Mouse (Mus musculus): ENCODE measurements around the gene Phc2.

The Phc2 gene

DNA sequence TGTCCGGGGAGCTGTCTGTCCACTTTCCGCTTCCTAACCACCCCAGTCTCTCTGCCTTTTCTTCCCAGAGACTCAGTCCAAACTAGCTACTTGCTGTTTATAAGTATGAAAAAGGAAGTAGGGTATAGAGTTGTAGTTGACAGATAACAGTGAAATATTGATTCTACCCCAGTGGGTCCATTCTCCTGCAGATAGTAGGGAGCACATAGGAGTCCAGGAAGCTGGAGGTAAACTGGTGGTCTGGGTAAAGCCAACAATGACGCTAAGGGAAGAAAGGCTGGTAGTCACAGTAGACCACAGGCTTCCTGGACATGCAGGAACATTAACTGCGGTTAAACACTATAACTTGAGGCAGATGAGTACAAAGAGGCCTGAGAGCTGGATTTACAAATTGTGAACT lies 36.7 kb downstream of the Phc2 start:
- no peak for DNase-seq (ENCODE audit: low read depth, low spot score)

DNA sequence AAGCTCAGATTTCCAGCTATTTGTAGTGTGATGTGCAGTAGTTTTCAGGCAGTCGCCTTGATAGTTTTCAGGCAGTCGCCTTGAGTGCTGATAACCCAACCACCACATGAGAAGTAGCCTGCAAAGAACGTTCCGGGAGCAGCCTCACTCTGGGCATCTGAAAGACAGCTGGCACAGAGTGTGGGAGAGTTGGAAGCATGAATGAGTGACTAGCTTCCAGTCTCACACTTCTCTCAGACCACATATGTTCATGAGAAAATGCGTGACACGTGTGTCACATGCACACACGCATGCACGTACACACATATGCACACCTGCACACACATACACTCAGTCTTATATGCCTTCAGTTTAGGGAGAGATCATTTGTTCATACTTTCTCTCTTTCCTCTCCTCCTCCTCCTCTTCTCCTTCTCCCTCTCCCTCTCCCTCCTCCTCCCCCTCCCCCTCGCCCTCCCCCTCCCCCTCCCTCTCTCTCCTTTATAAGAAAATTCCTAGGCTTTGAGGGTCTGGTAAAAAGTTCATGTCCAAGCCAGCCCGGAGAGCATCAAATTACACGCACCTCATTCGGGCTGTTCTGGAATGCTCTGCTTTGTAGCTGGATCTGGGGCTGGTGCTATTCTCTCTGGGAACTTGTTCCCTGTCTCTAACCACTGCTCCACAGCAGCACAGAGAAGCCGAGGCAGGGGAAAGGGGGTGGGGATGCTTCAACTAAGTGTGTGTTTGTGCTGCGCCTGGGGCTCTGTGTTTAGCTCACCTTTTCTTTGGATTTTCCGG lies 37.8 kb downstream of the Phc2 start:
- DNase-seq (ENCODE audit: low read depth, low spot score) = no peak

DNA sequence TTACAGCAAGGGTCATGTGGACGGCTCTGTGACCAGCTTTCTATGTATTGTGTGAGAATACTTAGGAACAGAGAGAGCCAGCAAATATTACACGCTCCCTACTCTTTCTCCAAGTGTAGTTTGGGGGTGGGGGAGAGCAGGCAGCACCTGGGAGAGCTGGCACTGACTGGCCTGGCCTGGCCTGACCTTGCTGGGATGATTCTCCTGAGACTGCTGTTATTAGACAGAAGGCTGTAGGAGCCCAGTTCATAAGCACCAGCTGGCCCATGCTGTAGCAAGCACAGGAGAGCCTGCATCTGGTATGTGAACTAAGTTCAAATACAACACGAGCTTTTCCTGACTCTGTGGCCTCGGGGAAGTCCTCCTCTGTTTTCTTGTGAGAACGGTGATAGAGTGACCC lies 38.7 kb downstream of the Phc2 start:
- no peak for DNase-seq (ENCODE audit: low read depth, low spot score)

DNA sequence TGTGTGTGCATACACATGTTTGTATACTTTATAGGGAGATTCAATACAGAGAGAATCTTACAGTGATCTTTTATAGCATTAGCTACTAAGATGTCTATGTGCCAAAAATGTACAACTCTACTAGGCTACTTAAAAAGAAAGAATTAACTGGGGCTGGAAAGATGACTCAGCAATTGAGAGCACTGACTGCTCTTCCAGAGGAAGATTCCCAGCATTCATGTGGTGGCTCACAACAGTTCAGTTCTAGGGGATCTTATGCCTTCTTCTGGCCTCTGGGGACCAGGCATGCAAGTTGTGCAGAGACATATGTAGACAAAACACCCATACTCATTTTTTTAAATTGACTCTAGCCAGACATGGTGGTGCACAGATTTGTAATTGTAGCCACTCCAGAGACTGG lies 39.8 kb downstream of the Phc2 start:
- DNase-seq (ENCODE audit: low read depth, low spot score) = no peak

DNA sequence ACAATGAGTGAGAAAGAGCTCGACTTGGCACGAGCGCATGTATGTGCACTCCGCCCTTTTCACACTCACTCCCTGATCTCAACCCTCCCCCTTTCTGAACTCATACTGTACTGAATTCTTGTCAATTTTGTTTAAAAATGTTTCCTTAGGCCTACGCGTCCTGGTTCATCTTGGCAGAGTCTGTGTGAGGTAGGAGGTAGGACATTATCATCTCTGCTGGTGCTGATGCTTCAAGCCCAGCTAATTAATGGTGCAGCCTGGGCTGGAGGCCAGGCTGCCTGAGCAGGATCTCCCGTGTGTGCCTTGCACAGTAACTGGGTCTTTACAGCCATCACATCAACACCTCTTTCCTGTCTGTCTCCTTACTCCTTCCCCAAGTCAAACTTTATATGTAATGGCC lies 40.6 kb downstream of the Phc2 start:
- DNase-seq (ENCODE audit: low read depth, low spot score) = no peak

DNA sequence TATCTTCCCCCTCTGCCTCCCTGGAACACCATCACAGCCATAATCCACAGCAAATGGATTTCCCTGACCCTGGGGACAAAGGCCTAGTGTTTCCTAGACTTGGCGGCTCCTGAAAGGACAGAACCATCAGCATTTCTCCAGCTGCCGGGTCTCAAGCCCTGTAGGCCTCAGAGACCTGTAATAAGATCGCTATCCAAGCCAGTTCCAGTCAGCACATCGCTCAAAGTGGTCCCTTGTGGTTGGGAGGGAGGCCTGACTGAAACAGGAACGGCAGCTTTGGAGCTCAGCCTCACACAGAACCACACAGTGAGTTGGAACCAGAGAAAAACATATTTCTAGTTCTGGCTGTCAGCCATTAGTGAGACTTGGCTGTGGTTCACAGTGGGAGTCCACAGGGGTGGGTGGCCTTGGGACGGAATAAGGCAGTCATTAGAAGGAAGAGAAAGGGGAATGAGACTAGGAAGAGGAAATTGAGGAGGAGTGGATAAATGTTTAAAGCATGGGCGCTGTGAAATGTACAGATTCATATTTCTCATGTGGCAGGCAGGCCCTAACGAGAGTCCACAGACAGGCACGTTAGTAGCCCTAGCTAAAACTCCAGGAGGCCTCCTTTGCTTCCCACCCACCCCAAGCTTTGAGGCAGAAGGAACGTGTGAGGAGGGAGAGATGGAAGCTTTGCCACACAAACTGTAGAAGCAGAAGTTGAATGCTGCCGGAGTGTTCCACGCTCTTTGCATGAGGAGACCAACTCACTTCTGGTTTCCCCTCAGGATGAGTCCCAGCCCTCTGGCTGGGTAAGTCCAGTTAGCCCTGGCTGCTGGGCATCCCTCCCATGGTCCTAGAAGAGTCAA lies 43.7 kb downstream of the Phc2 start:
- DNase-seq (ENCODE audit: low read depth, low spot score) = no peak

DNA sequence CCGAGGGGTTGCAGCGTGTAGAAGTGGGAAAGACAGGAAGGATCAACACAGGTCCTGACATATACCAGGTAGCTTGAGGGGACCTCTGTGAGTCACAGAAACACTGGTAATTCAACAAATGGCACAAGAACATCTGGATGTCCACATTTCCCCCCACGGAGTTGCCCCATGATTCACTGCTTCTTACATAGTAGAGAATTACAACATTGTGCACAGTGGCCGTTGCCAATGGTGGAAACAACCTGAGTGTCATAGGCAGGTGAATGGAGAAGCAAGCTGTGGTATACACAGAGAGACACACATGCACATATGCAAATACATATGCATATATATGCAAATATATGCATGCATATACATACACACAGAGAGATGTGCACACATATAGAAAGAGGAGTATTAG lies 45.4 kb downstream of the Phc2 start:
- no peak for DNase-seq (ENCODE audit: low read depth, low spot score)

DNA sequence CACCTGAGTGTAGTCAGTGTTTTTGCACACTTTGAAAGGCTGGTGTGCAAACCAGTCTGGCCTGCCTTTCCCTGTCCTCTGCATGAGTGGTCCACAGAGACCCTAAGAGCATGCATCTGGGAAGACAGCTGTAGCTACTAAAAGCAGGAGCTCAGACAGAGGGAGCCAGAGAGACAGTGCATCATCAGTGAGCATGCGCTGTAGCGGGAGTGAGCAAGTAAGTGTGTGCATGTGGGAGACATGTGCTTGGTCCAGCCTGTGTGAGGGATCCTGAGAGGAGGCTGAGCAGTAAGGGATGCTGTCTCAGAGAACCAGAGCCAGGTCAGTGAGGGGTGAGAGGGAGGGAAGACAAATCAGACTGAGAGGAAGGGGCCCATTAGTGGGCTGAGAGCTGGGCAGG lies 46.0 kb downstream of the Phc2 start:
- DNase-seq (ENCODE audit: low read depth, low spot score) = no peak

GRCm38 (mm10) chr4:128705138-128705720 lies 50.7 kb downstream of the Phc2 start:
- no peak for DNase-seq (ENCODE audit: low read depth, low spot score)

- DNase-seq (ENCODE audit: low read depth, low spot score) = no peak
These were observed 52.1 kb downstream of the Phc2 start for GRCm38 (mm10) chr4:128706626-128707025.

- no peak for DNase-seq (ENCODE audit: low read depth, low spot score)
These were observed 52.9 kb downstream of the Phc2 start for GRCm38 (mm10) chr4:128707384-128707783.

GRCm38 (mm10) chr4:128709061-128709780 lies 54.7 kb downstream of the Phc2 start:
- DNase-seq (ENCODE audit: low read depth, low spot score) = no peak

GRCm38 (mm10) chr4:128709781-128710166 lies 55.3 kb downstream of the Phc2 start:
- no peak for DNase-seq (ENCODE audit: low read depth, low spot score)

DNA sequence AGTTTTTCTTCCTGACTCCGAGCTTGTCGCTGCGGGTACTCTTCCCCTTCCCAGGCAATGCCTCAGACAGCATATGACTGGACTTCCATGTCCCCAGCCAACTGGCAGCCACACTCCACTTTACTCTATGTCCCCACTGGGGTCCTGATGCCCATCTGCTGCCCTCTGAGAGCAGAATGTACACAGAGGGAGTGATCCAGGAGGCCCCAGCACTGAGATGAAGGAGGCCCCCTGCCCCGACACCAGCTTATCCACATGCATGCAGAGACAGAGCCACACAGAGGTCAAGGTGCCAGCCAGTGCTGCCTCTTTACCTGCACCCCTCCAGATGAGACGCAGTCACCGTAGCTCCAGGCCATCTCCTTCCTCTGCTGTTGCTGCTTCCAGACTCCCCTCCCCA lies 55.8 kb downstream of the Phc2 start:
- DNase-seq (ENCODE audit: low read depth, low spot score) = no peak

GRCm38 (mm10) chr4:128710800-128711199 lies 56.3 kb downstream of the Phc2 start:
- no peak for DNase-seq (ENCODE audit: low read depth, low spot score)

- DNase-seq (ENCODE audit: low read depth, low spot score) = peak; percentile 85
These were observed 57.1 kb downstream of the Phc2 start for GRCm38 (mm10) chr4:128711455-128712135.

DNA sequence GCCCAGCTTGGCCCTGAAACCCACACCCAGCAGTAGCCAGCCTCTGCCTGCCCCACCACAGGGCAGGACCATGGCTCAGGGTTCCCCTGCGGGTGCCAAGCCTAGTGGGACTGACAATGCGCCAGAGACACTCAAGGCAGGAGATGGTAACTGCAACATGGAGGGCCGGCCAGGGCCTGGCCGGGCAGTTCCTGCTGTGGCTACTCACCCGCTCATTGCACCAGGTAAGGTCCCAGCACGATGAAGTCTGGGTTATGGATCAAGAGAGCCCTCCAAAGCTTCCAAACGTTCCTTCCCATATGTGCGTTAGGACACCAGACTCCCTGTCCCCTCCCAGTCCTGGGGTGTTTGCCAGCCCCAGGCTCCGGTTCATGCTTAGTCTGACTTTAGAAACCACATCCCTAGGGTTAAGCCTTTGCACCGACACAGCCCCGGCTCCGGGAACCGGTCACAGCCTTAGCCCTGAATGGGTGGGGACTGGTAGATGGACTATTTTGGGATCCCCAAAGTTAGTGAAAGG lies 57.7 kb downstream of the Phc2 start:
- no peak for DNase-seq (ENCODE audit: low read depth, low spot score)

DNA sequence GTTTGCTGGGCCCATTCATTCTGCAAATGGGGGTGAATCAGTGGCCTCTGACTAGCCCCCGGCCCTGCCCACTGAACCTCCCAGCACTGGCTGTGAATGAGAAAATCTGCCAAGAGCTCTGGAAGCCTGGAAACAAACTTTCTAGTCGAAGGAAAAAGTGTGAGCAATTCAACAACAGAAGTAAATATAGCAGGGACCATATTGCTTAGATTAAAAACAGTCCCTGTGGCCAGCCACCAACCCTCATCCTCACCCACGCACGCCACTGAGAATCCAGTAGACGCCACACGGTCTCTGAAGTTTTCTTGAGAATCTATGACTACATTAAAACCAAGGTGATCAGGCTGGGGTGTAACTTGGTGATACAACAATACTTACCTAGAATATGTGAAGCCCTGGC lies 58.4 kb downstream of the Phc2 start:
- DNase-seq (ENCODE audit: low read depth, low spot score) = no peak

DNA sequence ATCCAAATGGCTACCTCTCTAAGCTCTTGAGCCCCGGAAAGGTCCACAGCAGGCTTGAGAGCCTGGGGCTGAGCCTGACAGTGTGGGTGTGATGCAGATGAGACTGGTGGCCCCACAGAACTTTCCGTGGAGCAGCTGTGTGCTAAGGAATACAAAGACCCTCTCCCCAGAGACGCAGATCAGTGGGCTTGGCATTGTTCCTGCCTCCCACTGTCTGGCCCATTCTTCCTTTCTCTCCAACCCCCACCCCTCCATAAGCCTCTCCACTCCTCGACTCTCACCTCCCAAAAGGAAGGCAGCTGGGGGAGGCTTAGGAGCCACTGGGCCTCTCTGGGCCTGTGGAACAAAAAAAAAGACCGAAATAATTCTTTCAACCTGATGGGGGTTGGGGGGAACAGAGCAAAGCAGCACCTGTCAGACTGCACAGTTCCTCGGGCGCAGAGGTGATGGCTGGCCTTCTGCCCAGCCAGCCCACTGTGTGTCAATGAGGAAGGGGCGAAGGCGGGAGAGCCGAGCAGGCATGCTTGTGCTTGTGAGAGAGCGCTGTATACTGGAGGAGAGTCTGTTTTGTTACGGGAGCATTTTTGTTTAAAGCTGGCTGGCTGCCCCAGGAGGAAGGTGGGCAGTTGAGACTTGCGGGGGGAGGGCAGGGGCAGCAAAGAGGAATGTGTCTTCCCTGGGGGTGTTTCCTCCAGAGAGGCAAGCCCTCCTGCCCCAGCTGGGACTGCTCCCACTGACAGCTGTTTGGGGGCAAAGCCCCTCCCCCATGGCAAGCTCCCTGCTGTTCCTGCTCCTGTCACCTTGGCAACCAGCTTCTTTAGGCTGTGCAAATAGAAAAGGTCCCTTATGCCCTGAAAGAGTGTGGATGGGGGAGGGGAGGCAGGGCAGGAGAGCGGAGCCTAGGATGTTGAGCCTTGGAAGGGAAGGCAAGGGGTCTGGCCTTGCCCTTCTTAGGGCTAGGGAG lies 61.0 kb downstream of the Phc2 start:
- peak; percentile 74 for DNase-seq (ENCODE audit: low read depth, low spot score)

DNA sequence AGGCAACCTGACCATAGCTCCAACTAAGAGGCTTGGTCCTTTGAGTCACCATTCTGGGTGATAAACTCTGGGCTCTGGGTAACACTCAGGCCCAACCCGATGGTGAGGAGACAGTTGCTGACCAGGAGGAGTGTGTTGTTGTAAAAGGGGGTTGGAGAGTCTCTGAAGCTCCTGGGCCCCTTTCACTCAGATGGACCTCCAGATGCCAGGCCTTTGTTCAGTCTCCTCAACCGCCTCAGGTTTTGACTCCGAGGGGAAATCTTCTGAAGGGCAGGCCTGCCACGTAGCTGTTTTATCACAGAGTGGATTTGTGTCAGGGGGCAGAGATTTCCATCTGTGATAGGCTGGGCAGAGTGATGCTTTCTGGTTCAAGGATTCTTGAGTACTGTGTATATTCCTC lies 61.8 kb downstream of the Phc2 start:
- DNase-seq (ENCODE audit: low read depth, low spot score) = no peak

Data from brain, embryonic 18.5 days (tissue).